Mouse (Mus musculus) lung, adult 2 months (tissue): Measurements from ENCODE around the gene Kcnip1.

Source experiments
- CTCF ChIP-seq: fragments of 200-500 bp; IDR thresholded peaks from 2 replicates; pipeline ENCODE4 v1.5.1; 2011; ENCODE audit warnings: mild to moderate bottlenecking, low read length, control low read depth; ENCODE audit not compliant: insufficient read depth
- POLR2A ChIP-seq: fragments of 200-500 bp; IDR thresholded peaks from 2 replicates; pipeline ENCODE4 v1.6.1; 2011; ENCODE audit warnings: low read depth, mild to moderate bottlenecking, control low read depth, low read length, borderline replicate concordance; ENCODE audit errors: extremely low read depth

DNA sequence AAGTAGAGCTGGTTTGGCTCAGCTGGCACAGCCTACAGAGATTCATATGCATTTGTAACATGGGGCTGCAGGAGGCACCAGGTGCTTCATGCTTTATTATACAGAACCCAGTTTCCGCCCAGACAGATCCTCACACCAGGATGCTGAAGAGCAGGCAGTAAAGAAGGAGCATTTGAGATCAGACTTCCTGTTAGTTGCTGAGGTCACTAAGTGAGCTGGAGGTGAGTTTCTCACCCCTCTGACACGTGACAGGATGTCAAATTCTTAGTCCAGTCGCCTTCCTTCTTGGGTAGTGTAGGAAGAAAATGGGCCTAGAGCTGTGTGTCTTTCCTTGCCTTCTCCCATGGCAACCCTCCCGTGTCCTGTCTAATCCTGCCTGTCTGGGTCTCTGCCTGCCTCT, 286.2 kb downstream of the Kcnip1 start:
- no peak for TF ChIP-seq POLR2A
- no peak for TF ChIP-seq CTCF
